Mouse (Mus musculus) heart, adult 9 months (tissue): Measurements from ENCODE around the gene Riiad1.

Source experiments
- DNase-seq, 2 experiments: peaks; one replicate each; pipeline ENCODE4 v3.0.0; 2022; ENCODE audit warnings: low spot score in 2 of 2

Riiad1 gene

DNA sequence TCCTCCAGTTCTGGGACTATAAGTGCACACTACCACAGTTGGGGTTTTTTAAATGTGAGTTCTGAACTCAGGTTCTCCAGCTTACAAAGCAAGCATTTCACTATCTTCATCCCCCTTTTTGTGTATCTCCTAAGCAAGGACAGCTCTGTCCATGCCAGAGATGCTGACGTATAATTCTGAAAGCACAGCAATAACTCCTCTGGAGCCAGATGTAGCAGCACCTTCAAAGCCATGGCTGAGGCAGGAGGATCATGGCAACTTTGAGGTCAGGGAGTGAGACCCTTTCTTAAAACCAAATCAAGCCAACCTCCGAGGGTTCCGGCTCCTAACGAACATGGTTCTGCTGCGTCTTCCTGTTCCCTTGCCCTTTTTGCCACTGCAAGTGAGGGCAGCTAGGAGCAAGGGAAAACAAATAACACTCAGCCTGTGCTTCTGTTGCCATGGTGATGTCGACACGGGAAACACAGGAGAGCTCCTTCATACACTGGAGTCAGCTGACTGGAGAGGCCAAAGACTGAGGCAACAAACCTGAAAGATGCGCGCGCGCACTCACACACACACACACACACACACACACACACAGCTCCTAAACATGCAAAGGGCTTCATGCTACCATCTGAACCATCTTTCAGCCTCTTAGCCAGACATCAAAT lies 16.1 kb downstream of the Riiad1 start:
- no peak for DNase-seq

DNA sequence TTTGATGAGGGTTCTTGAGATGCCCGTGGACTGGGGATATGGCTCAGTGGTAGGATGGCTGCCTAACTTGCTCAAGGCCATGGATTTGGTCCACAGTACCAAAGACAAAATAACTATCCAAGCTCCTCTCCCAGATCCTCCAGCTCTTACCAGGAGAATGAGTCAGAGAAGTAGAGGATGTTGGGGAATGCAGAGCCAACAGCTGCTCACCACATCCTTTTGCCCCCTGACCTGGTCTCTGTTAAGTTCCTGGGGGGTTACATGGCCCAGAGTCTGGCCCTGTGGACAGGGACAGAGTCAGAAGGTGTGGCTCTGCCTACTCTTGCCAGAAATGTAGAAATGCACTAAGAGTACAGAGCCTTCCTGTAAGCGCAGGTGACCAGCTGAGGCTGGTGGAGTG lies 20.3 kb downstream of the Riiad1 start:
- DNase-seq, result no peak

DNA sequence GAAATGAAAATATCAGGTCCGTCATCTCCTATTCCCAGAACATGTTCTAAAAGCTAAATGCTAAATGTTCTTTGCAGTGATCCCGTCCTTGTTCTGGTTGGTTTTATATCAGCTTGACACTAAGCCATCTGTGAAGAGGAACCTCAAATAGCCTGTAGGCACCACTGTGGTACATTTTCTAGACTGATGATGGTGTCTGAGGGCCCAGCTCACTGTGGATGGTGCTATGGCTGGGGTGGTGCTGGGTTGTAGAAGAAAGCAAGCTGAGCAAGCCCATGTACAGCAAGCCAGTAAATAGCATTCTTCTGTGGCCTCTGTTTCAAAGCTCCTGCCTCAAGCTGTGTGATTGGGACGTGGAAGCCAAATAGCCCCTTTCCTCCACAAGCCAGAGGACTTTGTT lies 23.1 kb downstream of the Riiad1 start:
- no peak for DNase-seq

DNA sequence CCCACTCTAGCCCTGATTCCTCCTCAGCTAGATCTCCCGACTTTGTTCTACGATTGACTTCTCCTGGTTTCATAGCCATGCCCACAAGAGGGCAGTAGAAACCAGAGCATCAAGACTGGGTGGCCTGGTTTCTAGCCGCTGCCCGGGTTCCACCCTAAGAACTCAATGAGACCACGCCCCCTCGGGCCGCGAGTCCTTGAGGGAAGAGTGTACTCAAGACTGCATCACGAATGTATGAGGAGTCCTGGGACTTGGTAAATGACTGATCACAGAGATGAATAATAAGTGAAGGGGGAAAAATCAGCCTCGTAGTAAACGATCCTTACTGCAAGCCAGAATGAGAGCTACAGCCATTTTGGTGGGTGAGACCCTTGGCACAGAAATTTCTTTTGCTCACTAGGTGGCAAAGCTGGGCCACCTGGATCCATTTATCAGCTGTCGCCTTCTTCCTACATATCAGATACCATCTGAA lies 23.6 kb downstream of the Riiad1 start:
- peak; percentile 49 to 65 for DNase-seq

DNA sequence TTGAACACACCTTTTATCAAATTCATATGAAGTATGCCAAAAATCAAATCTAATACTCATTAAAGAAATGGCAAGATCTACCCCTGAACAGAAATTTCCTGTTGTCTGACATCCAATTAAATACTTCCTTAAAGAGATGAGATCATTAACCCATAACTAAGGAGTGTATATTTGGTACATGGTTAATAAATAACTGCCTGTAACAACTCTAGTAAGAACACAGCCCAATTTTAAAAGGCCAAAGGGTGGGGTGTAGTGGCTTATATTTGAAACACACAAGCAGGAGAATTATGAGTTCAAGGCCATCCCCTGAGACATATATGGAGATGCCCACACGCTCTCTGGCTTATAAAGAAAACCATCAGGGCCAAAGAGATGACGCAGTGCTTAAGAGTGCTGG lies 30.8 kb downstream of the Riiad1 start:
- no peak for DNase-seq

DNA sequence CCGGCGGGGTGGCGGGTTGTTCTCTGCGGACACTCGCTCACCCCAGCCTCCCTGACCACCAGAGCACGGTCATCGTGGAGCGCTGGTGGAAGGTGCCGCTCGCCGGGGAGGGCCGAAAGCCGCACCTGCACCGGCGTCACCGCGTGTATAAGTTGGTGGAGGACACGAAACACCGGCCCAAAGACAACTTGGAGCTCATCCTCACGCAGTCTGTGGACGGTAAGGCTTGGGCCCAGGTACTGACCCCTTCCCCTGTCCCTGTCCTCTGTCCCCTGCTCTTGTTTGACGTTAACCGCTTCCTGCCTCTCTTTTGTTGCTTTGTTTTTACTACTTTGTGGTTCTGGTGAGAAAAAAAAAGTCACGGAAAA lies 36.6 kb downstream of the Riiad1 start, which contains the start of gene Oaz3:
TSS of gene Oaz3 (minus strand) at position 319 of the 368 bp plus-strand sequence.
- DNase-seq, result no peak

DNA sequence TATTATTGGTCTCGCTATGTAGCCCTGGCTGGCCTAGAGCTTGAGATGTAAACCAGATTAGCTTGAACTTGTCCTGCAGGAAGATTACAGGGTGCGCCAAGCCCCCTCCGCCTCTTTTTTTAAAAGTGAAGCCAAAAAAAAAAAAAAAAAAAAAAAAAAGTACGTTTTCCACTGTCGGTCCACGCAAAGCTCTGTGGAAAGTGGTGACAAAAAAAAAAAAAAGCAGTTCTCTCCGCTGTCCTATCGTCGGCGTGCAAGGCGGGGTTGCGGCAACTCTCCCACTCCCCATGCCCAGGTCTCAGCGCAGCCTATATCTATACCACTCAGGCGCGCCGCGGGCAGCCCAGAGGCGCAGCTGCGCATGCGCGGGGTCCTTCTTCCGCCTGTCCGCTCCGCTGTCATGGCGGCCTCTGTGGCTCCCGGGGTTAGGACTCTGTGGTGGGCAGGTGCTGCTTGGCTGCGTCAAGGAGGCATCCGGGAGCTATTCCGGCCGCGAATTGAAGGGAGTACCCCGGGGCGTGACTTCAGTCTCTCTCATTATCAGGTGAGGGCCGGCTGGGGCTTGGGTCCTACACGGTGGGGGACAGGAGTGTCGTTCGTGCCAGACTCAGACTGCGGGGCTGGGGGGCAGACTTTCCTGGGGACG lies 37.1 kb downstream of the Riiad1 start, which contains the start of gene Mrpl9:
TSS of gene Mrpl9 (plus strand) at position 368 of the 646 bp plus-strand sequence.
- peak; percentile 92 for DNase-seq

DNA sequence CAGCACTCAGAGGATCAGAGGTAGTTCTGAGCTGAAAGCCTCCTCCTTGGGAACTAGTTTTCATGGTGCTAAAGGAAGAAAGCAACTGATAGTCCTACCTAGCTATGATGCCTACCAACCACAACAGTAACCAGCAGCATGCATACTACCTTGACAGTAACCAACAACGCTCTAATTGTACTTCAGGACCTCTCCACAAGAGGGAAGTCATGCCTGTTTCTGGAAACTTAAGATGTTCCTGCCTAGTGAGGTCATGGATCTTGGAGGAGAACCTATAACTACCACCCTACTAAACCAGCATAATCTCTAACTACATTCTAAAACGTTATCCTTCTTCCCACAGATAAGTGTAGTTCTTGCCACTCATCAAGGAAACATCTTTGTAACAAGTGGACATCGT lies 39.0 kb downstream of the Riiad1 start:
- no peak for DNase-seq

DNA sequence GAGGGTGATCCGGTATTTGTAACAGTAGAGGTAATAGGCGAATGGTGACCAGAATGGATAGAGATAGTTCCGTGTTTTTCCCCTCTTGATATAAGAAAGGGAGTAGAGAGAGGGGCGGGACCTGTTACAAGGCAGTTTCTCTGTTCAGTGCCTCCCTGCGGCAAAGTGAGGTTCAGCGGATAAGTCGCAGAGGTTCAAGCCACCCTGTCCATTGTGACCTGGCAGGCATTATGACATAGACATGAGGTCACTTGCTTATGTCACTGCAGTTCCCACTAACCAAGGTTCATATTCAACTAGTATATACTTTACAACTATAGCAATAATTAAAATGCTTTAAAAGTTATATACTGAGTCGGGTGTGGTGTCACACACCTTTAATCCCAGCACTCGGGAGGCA lies 43.7 kb downstream of the Riiad1 start:
- DNase-seq, result no peak

DNA sequence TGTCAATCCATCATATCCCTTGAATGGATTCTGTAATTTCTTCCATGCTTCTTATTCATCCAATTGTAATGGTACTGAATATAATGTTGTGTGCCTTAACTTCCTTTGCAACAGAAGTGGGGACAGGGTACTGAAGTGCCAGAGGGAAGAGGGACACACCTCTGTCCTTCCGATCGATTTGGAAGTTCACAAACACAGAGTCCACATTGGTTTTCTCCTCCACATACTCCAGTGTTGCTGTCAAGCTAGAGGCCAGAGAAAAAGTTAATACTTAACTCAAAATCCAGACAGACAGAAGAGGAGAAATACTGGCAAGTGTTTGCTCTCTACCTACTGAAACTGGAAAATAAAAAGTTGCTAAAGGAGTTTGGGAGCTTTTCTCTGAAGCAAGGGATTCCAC lies 45.8 kb downstream of the Riiad1 start:
- DNase-seq, result no peak

DNA sequence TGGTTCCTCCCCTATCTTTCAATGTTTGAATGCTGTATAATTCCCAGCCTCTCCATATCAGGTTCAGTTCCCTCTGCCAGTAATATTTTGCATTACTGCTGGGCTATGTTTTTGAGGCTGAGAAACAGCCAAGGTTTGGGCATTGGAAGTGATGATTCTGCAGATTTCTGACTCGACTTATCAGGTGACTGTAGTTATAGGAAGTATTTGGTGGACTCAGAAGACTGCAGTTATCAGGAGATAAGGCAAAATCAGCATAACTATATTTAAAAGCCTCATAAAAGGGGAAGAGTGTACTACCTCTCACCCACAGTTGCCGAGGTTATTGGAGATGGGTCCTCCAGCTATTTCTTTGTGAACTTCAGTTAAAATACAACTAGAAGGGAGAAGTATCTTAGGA lies 49.2 kb downstream of the Riiad1 start:
- no peak for DNase-seq
